Mouse (Mus musculus): ENCODE data around the gene Fibp. TPM values are rescaled to one million over a fixed set of nuclear protein-coding genes. Genes with fewer than 3 reads are reported as not detected.

Fibp gene
- polyA plus RNA-seq, 1 experiment from 2014 or later, result 40.2 TPM

DNA sequence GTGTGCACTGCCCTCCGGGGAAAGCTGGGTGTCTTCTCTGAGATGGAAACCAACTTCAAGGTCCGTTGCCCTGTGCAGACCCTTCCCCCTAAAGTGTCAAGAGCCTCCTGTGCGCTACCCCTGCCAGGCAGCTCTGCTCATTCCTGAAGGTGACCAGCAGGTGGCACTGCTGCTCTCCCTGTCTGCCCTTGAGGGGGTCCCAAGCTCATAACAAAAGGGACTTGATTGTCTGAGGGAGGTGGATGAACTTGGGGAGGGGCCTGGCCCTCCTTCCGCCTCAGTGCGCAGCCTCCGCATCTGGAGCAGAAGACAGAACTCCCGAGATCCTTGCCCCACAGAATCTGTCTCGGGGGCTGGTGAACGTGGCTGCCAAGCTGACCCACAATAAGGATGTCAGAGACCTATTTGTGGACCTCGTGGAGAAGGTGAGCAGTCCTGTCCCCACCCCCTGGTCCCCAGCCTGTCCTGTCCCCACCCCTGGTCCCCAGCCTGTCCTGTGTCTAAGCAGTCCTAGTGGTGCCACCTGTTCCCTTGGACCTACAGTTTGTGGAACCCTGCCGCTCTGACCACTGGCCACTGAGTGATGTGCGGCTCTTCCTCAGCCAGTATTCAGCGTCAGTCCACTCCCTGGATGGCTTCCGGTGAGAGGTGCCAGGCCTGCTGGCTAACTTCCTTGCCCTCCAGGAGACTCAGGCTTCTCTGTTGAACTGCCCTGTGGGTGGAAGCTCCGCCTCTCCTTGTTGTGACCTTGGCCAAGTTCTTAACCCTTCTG is 3.6 kb downstream of the Fibp start:
- 77% methylated on average over 14 of the region's 15 CpGs for WGBS (ENCODE audit: missing documents)
- H3K36me3 ChIP-seq (ENCODE audit: inconsistent target), result peaks cover 56% of the 10 kb centered on the region

DNA sequence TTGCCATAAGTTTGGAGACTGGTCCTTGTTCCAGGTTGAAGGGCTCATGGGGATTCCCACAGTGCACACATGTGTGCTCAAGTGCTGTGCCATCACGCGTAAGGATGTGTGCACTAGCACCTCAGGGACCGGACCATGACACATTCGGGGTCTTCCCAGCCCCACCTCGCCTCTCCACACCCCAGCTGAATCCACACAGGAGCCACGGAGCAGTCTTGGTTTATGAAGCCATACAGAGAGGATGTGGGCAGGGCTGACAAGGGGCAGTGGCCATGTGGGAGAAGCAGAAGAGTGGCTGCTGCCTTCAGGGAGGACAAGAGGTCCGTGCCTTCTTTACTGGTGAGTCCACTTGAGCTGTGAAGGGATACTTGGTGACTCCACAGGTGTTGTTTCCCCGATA is 4.6 kb downstream of the Fibp start:
- Histone ChIP-seq H3K27ac (no peak overlapping the region), H3K36me3 (ENCODE audit: inconsistent target) (peaks cover 56% of the 10 kb centered on the region), H3K79me2 (ENCODE audit: inconsistent target) (peaks cover 12% of the 10 kb centered on the region), H3K4me3 (ENCODE audit: inconsistent target) (no peak overlapping the region)
- 92% methylated on average over 8 of the region's 8 CpGs for WGBS (ENCODE audit: missing documents)

More for the DNA sequence above, 3.6 kb downstream of the Fibp start:
- H3K27ac ChIP-seq, result no peak overlapping the region
- H3K4me3 ChIP-seq (ENCODE audit: inconsistent target), result no peak overlapping the region
- peaks cover 12% of the 10 kb centered on the region for H3K79me2 ChIP-seq (ENCODE audit: inconsistent target)

DNA sequence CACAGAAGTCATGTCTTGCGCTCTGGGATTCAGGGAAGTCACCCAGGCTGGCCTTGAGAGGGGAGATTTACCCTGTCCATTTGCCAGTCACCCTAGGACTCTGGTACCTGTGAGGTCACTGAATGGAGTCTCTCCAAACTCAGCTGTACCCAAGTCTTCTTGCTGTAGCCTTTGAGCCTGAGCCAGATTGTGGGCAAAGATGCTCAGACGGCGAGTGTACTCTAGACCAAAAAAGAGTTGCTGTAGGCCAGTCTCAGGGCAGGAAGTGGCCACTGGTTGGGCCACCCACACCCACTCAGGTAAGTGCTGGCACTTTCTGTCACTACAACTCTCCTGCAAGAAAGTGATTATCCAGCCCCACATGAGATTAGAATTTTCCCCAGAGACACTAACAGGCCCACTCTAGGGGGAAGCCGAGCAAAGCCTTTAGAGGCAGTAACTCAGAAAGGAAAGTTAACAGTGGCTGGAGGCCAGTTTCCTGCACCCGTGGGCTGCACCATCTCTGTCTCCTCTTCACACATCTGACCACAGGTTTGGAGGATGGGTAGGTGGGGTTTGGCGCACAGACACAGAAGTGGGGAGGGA is 6.6 kb downstream of the Fibp start:
- H3K4me3 ChIP-seq (ENCODE audit: inconsistent target), result no peak overlapping the region
- H3K36me3 ChIP-seq (ENCODE audit: inconsistent target), result peaks cover 55% of the 10 kb centered on the region
- H3K79me2 ChIP-seq (ENCODE audit: inconsistent target), result no peaks in the 10 kb centered on the region
- WGBS (ENCODE audit: missing documents), result 71% methylated on average over 6 of the region's 6 CpGs
- no peak overlapping the region for H3K27ac ChIP-seq

DNA sequence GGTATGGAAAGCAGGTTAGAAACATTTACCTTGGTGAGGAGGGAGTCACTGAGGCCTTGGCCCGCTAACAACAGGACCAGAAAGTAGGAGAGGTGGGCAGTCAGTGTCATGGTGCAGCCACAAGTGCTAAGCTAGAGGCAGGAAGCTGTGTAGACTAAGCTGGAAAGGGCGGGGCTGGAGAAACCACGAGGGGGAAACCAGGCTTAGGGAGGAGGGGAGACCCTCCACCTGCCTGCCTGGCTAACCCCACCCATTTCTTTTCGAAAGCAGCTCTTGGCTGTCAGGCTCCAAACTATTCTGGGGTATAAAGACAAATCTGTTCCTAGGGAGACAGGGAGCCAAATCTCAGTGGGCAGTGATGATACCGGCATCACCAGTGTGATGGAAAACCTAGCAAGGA is 8.0 kb downstream of the Fibp start, which contains the start of gene Ctsw:
Ctsw (minus strand) TSS at position 134 of the 400 bp plus-strand sequence.
- Histone ChIP-seq H3K4me3 (ENCODE audit: inconsistent target) (no peak within 1 kb of the TSS), H3K36me3 (ENCODE audit: inconsistent target) (peaks cover 42% of the 10 kb centered on the region), H3K79me2 (ENCODE audit: inconsistent target) (no peaks in the 10 kb centered on the region), H3K27ac (no peak within 1 kb of the TSS)
- WGBS (ENCODE audit: missing documents), result 34% methylated on average over 5 of the region's 5 CpGs

DNA sequence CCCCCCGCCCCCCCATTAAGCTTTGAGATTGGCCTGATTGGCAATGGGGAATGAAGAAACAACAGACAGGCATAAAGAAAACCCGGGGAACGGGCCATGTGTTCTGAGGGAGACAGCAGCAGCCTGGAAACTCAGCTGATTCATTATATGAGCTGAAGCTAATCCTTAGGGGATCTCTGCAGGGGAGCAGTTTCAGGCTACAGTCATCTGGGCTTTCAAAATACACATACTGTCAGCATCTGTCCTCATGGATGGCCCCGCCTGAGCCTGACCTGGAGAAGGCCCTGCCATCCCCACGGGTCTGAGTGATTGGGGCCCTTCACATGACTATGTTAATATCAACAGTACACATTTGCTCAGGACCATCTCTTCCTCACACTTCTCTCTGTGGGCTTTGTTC is 11.4 kb downstream of the Fibp start:
- no peaks in the 10 kb centered on the region for H3K79me2 ChIP-seq (ENCODE audit: inconsistent target)
- no peak overlapping the region for H3K27ac ChIP-seq
- no peak overlapping the region for H3K4me3 ChIP-seq (ENCODE audit: inconsistent target)
- H3K36me3 ChIP-seq (ENCODE audit: inconsistent target), result peaks cover 7% of the 10 kb centered on the region; the same call in 1 of the 2 replicates
- WGBS (ENCODE audit: missing documents), result 75% methylated on average over 5 of the region's 5 CpGs

DNA sequence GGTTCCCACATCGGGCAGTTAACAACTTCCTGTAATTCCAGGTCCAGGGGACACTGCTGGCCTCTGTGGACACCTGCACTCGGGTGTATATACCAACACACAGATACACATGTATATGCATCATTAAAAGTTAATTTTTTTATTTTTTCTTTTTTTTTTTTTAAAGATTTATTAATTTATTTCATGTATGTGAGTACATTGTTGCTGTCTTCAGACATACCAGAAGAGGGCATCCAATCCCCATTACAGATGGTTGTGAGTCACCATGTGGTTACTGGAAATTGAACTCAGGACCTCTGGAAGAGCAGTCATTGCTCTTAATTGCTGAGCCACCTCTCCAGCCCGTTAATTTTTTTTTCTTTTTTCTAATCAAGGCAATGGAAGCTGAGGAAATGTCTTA is 12.4 kb downstream of the Fibp start:
- 79% methylated on average over 3 of the region's 3 CpGs for WGBS (ENCODE audit: missing documents)
- Histone ChIP-seq H3K27ac (no peak overlapping the region), H3K36me3 (ENCODE audit: inconsistent target) (no peaks in the 10 kb centered on the region), H3K4me3 (ENCODE audit: inconsistent target) (no peak overlapping the region), H3K79me2 (ENCODE audit: inconsistent target) (no peaks in the 10 kb centered on the region)

DNA sequence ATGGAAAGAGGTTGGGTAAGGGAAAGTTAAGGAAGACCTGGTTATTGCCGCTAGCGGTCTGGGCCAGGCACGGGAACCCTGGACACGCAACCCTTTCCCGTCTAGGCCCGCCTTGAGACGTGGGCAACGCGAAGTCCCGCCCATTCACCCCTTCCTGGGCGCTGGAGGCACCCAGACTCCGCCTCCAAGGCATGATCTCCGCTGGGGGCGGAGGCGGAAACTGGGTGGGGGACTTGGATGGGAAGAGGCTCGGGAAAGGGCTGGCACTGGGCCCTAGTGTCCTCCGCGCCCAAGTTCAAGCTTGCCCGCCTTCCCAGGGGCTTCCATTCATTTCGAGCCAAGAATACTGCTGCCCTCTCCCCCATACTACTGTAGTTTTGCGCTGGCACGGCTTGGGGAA is 13.3 kb downstream of the Fibp start, which contains the start of gene Efemp2:
Efemp2 (plus strand) TSS at position 235 of the 400 bp plus-strand sequence.
- H3K27ac ChIP-seq, result no peak within 1 kb of the TSS
- no peaks in the 10 kb centered on the region for H3K36me3 ChIP-seq (ENCODE audit: inconsistent target)
- peak within 1 kb of the TSS; percentile 19 for H3K4me3 ChIP-seq (ENCODE audit: inconsistent target)

DNA sequence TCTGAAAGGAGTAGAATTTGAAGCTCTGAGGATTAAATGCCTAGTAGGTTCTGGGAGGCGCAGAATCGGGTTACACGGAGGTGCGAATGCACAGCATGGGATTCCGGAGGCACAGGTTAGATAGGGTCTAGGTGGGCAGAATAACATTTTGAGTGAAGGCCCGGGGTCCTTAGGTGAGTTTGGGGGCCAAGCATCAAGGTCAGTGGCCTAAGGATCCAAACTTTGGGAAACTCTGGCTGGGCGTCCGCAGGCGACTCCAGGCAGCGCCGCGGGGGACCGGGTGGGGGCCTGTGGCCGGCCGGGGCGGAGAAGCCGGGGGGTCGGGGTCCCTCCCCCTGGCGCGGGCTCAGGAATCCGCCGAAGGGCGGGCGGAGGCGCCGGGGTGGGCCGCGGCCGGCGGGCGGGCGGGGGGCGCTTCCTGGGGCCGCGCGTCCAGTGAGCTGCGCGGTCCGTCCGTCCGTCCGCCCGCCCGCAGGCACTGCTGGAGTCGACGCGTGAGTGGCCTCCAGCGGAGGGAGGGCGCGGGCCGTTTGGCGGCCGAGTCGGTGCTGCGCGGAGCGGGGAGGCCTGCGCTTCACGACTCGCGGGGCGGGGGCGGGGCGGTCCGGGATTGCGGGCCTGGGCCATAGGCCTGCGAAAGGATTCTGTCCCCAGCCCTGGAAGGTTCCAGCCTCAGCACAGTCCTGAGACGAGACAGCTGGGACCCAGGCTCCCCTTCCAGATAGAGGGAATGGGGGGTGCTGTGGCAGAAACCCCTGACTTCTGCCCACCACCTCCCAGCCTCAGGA is 14.1 kb downstream of the Fibp start:
- Histone ChIP-seq H3K27ac (no peak overlapping the region), H3K4me3 (ENCODE audit: inconsistent target) (peak overlapping the region; percentile 19)
- WGBS (ENCODE audit: missing documents), result 8% methylated on average over 53 of the region's 68 CpGs

More for the DNA sequence above, 13.3 kb downstream of the Fibp start, which contains the start of gene Efemp2:
- WGBS (ENCODE audit: missing documents), result 38% methylated on average over 22 of the region's 22 CpGs
- H3K79me2 ChIP-seq (ENCODE audit: inconsistent target), result no peaks in the 10 kb centered on the region

DNA sequence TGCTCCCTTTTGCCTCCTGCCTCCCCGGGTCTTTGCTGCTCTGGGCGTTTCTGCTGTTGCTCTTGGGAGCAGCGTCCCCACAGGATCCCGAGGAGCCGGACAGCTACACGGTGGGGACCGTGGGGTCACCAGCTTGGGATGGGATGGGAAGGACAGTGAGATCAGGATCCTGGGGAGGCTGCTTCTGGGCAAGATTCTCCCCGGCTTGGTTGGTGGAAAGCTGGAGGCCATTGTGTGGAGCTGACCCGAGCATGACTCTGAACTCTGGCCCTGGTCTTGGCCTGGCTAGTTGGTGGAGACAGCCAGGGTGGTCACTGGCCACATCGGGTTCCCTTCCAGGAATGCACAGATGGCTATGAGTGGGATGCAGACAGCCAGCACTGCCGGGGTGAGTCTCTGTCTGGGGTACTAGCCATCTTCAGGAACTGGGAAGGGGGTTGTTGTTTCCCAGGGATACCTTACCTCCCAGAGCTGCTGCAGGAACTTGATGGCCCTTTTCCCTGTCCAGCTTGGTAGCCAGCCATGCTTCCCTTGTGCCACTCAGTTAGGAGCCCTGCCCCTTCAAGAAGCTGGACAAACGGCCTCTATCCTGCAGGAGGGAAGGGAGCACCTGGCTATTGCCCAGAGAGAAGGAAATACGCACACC is 14.8 kb downstream of the Fibp start:
- 79% methylated on average over 13 of the region's 13 CpGs for WGBS (ENCODE audit: missing documents)
- H3K27ac ChIP-seq, result no peak overlapping the region

More for the DNA sequence above, 14.1 kb downstream of the Fibp start:
- Histone ChIP-seq H3K36me3 (ENCODE audit: inconsistent target) (no peaks in the 10 kb centered on the region), H3K79me2 (ENCODE audit: inconsistent target) (no peaks in the 10 kb centered on the region)

DNA sequence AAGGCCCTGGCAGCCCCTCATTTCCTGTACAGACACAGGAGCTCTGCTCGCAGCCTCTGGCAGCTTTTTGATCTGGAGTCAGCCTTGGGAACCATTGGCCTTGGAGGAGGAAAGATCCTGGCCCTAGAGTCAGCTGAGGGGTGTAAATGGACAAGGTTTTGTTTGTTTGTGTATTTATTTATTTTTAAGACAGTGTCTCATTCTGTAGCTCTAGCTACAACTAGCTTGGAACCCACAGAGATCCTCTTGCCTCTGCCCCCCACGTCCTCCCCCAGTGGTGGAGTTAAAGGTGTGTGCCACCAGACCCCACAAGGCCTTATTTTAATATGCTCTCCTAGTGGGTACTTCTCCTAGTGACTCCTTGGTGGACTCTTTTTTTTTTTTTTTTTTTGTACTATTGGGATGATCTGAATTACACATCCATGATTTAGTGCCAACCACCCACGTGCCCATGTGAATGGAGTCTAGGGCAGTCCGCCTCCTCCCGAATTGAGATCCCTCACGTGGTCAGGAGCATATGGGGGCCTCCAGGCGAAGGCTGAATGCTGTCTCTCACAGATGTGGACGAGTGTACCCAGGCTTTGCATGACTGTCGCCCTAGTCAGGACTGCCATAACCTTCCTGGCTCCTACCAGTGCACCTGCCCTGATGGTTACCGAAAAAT is 16.7 kb downstream of the Fibp start:
- Histone ChIP-seq H3K79me2 (ENCODE audit: inconsistent target) (no peaks in the 10 kb centered on the region), H3K4me3 (ENCODE audit: inconsistent target) (no peak overlapping the region)
- 91% methylated on average over 10 of the region's 10 CpGs for WGBS (ENCODE audit: missing documents)

More for the DNA sequence above, 14.8 kb downstream of the Fibp start:
- Histone ChIP-seq H3K36me3 (ENCODE audit: inconsistent target) (no peaks in the 10 kb centered on the region), H3K4me3 (ENCODE audit: inconsistent target) (no peak overlapping the region), H3K79me2 (ENCODE audit: inconsistent target) (no peaks in the 10 kb centered on the region)

DNA sequence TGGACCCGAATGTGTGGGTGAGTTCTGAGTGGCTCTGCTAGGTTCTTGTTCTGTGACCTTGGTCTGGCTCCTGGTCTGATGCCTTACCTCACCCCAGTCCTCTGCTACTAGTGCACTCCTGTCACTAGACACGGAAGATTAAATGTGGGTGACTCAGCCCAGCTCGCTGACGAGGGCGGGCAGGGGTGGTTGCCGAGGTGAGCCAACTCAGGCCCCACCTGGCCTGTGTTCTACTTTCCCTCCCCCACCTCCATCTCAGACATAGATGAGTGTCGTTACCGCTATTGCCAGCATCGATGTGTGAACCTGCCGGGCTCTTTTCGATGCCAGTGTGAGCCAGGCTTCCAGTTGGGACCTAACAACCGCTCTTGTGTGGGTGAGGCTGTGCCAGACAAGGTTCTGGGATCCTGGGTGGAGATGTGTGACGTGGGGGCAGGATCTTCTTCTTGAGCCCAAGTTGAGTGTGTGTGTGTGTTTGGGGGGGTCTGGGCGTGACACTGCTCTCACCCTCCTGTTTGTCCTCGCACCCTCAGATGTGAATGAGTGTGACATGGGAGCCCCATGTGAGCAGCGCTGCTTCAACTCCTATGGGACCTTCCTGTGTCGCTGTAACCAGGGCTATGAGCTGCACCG is 17.4 kb downstream of the Fibp start:
- H3K36me3 ChIP-seq (ENCODE audit: inconsistent target), result peaks cover 7% of the 10 kb centered on the region; the same call in 1 of the 2 replicates
- no peaks in the 10 kb centered on the region for H3K79me2 ChIP-seq (ENCODE audit: inconsistent target)
- no peak overlapping the region for H3K27ac ChIP-seq
- WGBS (ENCODE audit: missing documents), result 88% methylated on average over 17 of the region's 18 CpGs
- H3K4me3 ChIP-seq (ENCODE audit: inconsistent target), result no peak overlapping the region

More for the DNA sequence above, 16.7 kb downstream of the Fibp start:
- no peak overlapping the region for H3K27ac ChIP-seq
- peaks cover under 1% of the 10 kb centered on the region; the same call in 1 of the 2 replicates for H3K36me3 ChIP-seq (ENCODE audit: inconsistent target)

DNA sequence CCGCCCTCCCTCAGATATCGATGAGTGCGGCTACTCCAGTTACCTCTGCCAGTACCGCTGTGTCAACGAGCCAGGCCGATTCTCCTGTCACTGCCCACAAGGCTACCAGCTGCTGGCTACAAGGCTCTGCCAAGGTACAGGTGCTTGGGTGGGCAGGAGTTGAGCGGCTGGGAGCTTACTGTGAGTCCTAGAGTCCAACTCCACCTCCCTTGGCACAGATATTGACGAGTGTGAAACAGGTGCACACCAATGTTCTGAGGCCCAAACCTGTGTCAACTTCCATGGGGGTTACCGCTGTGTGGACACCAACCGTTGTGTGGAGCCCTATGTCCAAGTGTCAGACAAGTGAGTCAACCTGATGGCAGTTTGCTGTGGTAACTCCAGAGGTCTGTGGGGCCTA is 19.6 kb downstream of the Fibp start:
- Histone ChIP-seq H3K27ac (no peak overlapping the region), H3K36me3 (ENCODE audit: inconsistent target) (peaks cover 22% of the 10 kb centered on the region; the same call in 1 of the 2 replicates), H3K4me3 (ENCODE audit: inconsistent target) (no peak overlapping the region), H3K79me2 (ENCODE audit: inconsistent target) (no peaks in the 10 kb centered on the region)
- 94% methylated on average over 10 of the region's 10 CpGs for WGBS (ENCODE audit: missing documents)

DNA sequence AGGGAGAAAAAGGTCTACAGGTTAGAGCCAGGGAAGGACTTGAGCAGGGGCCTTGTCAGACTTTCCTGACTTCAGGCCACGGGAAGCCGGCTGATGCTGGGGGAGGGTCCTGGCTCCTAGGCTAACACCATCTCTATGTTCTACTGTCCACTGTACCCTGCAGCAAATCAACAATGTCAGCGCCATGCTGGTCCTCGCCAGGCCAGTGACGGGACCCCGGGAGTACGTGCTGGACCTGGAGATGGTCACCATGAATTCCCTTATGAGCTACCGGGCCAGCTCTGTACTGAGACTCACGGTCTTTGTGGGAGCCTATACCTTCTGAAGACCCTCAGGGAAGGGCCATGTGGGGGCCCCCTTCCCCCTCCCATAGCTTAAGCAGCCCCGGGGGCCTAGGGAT is 21.0 kb downstream of the Fibp start:
- Histone ChIP-seq H3K36me3 (ENCODE audit: inconsistent target) (peaks cover 35% of the 10 kb centered on the region; the same call in 1 of the 2 replicates), H3K4me3 (ENCODE audit: inconsistent target) (no peak overlapping the region), H3K27ac (no peak overlapping the region), H3K79me2 (ENCODE audit: inconsistent target) (no peaks in the 10 kb centered on the region)
- WGBS (ENCODE audit: missing documents), result 91% methylated on average over 9 of the region's 10 CpGs

All from macrophage (primary cell).